Mouse (Mus musculus) liver, postnatal 0 days (tissue): ENCODE results near the gene Igsf9.

Source experiments
- CTCF ChIP-seq: sonication (generic); IDR thresholded peaks from 2 replicates; pipeline ENCODE4 v1.5.1; 2016; ENCODE audit warnings: antibody characterized with exemption, low read depth
- EP300 ChIP-seq: IDR thresholded peaks from 2 replicates; pipeline ENCODE4 v1.6.1; 2016; ENCODE audit warnings: antibody characterized with exemption, low read depth, mild to moderate bottlenecking

- no peak for TF ChIP-seq CTCF
- no peak for TF ChIP-seq EP300
These were observed 8.1 kb downstream of the Igsf9 start for GRCm38 (mm10) chr1:172489585-172490250.
